Mouse (Mus musculus) limb, embryonic 10.5 days (tissue): Measurements from ENCODE around the gene Ssh1. TPM values are rescaled to one million over a fixed set of nuclear protein-coding genes. Genes with fewer than 3 reads are reported as not detected.

Experiments used
- DNase-seq: peaks from one replicate; pipeline ENCODE4 v3.0.0-alpha.2; 2017; ENCODE audit warnings: low spot score
- H3K27ac ChIP-seq: fragments of 300-500 bp; sonication (generic); 2 replicates; pipeline ENCODE4 v1.5.1; 2016; ENCODE audit warnings: mild to moderate bottlenecking
- H3K27me3 ChIP-seq: fragments of 300-500 bp; sonication (generic); 2 replicates; pipeline ENCODE4 v1.6.1; 2016; ENCODE audit warnings: low read depth, mild to moderate bottlenecking; ENCODE audit not compliant: poor library complexity, severe bottlenecking
- H3K36me3 ChIP-seq: fragments of 300-500 bp; sonication (generic); 2 replicates; pipeline ENCODE4 v1.6.1; 2016; ENCODE audit warnings: mild to moderate bottlenecking, moderate library complexity
- H3K4me1 ChIP-seq: fragments of 300-500 bp; sonication (generic); 2 replicates; pipeline ENCODE4 v1.6.1; 2016
- H3K4me3 ChIP-seq: fragments of 300-500 bp; sonication (generic); 2 replicates; pipeline ENCODE4 v1.5.1; 2016; ENCODE audit warnings: mild to moderate bottlenecking, moderate library complexity
- H3K9me3 ChIP-seq: fragments of 300-500 bp; sonication (generic); replicated peaks from 2 replicates; pipeline ENCODE4 v1.6.1; 2016; ENCODE audit warnings: mild to moderate bottlenecking
- WGBS: fragments of 180-500 bp; shearing (Covaris S2); methylation state at CpG from one replicate; pipeline ENCODE4 v1.1.7; 2016; 5-methylcytosine and 5-hydroxymethylcytosine counted together
- polyA plus RNA-seq: library from polyadenylated mRNA; unstranded; fragments of >200 nt; fragmentation: Nextera tagmentation; extraction: Ambion mirVana; gene quantifications from 2 replicates; pipeline ENCODE4 v1.2.1, GENCODE M21; 2016

Gene Ssh1
- polyA plus RNA-seq, 1 experiment from 2014 or later = 16.4 TPM

DNA sequence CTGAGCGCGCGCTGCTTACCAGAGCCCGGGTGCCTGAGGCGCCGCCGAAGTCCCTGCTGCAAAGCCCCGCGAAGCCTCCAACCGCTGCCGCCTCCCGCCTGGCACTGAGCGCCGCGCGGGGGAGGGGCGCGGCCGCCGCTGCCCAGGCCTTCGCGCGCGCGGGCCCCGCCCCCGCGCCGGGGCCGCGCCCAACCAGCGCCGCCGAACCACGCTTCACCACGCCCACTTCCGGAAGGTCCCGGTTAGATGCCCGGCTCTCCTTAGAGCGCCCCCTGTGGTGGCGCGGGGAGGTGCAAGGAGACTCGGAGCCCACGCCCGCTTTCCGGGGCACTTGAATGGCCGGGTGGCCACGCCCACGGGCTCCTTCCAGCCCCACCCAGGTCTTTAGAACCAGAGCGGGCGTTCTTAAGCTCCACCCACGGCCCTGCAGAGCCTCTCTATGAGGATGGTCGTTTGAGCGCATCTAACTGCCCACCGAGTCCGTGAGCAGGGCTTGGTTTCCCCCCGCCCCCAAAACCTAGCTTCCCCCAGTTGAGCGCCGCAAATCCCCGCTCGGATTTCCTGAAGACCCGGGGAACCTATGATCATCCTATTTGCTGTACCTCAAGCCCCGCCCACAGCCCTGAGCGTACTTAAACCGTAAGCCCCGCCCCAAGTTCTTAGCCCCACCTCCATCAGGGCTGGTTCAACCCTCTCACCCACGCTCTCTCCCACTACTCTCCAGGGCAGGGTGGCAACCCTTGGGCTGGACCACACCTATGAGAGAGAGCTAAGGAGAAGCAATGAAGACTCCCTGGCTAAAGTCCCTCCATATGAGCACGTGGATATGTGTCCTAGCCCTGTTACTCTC lies 84.9 kb downstream of the Ssh1 start, which contains the start of gene Coro1c:
Coro1c (minus strand) TSS at position 167 of the 850 bp plus-strand sequence.
- Histone ChIP-seq H3K27ac (peak within 1 kb of the TSS; percentile 96), H3K4me1 (peaks cover 46% of the 10 kb centered on the region), H3K36me3 (no peaks in the 10 kb centered on the region), H3K4me3 (peak within 1 kb of the TSS; percentile 100), H3K9me3 (no peaks in the 10 kb centered on the region), H3K27me3 (no peaks in the 10 kb centered on the region)
- under 1% methylated on average over 68 of the region's 68 CpGs for WGBS
- DNase-seq = peak; percentile 100

DNA sequence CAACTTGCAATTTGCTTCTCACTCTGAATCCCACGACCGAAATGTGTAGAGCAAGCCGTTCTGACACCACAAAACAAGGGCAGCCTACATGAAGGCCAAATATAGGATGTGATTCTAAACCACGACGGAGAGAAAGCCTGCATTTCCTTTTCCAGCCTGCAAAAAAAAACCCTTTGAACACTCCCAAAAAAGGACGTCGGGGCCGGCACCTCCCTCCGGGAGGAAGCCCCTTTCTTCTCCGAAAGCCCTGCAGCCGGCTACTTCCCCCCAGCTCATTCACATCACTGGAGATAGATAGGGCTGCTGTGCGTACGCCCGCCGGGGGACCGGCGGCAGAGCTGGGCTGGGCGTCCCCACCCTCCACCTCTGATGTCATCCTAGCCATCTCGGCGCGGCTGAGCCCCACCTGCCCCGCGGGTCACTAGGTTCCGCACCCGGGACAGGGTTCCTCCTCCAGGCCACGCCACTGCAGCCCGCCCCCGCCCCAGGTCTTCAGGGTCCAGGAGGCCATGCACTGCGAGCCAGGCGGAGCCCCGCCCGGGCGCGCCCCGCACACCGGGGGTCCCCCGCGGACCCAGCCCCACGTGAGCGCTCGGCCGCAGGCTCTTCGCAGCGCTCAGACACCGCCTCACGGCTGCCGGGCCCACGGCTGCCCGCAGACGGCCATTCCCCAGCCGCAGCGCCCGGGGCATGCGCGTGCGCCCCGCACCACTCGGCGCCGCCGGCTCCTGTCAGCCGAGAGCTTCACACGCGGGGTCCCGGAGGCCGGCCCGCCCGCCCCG lies 85.7 kb downstream of the Ssh1 start:
- Histone ChIP-seq H3K4me1 (peaks cover 54% of the 10 kb centered on the region), H3K4me3 (peak overlapping the region; percentile 100), H3K27me3 (no peaks in the 10 kb centered on the region), H3K27ac (peak overlapping the region; percentile 96), H3K36me3 (no peaks in the 10 kb centered on the region), H3K9me3 (no peaks in the 10 kb centered on the region)
- under 1% methylated on average over 69 of the region's 69 CpGs for WGBS
- DNase-seq = peak; percentile 74

DNA sequence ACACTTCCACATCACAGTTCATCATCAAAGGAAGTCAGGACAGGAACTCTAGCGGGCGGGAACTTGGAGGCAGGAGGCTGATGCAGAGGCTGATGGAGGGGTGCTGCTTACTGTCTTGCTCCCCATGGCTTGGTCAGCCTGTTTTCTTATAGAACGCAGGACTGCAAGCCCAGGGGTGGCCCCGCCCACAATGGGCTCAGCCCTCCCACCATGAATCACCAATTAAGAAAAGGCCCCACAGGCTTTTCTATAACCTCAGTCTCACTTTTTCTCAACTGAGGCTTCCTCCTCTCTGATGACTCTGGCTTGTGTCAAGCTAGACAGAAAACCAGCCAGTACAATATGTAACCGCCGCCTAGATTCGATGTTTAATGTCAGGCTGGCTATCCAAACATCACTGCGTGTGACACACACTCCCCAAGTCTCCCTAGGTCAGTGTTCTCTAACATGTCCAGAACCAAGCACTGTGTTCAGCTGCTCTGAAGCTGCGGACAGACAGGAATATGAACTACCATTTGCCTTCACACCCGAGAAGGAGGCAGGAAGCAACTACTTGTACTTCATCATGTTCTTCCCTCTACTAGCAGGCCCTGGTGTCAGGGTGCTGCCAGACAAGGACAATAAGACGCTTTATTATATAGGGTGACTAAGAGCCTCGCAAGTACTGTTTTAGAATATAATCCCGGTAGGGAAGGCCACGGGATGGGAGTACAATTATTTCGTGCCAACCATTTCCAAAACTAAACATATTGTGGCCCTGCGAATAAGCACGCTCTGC lies 86.5 kb downstream of the Ssh1 start:
- 21% methylated on average over 17 of the region's 17 CpGs for WGBS
- DNase-seq = peak; percentile 64
- Histone ChIP-seq H3K27me3 (no peaks in the 10 kb centered on the region), H3K4me3 (peak overlapping the region; percentile 100), H3K27ac (peak overlapping the region; percentile 96), H3K4me1 (peaks cover 60% of the 10 kb centered on the region), H3K36me3 (no peaks in the 10 kb centered on the region), H3K9me3 (no peaks in the 10 kb centered on the region)

GRCm38 (mm10) chr5:113904987-113905386 lies 88.7 kb downstream of the Ssh1 start:
- no peak overlapping the region for H3K27ac ChIP-seq
- no peaks in the 10 kb centered on the region for H3K9me3 ChIP-seq
- DNase-seq = no peak
- 60% methylated on average over 4 of the region's 4 CpGs for WGBS
- peaks cover 67% of the 10 kb centered on the region for H3K4me1 ChIP-seq
- no peaks in the 10 kb centered on the region for H3K36me3 ChIP-seq
- no peak overlapping the region for H3K4me3 ChIP-seq
- no peaks in the 10 kb centered on the region for H3K27me3 ChIP-seq

DNA sequence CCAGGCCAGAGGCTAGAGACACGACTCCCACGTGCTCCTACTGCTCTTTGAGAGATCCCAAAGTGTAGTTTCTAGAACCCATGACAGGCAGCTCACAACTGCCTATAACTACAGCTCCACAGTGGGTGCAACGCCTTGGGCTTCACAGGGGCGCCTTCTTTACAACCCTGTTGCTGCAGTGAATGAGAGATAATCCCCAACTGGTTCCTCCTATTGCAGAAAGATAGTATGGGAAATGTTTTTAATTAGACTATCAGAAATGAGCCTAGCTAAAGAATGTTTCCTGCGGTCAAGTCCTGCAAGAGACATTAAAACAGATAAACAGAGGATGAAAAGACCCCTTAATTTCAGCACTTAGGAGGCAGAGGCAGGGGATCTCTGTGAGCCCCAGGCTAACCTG lies 90.7 kb downstream of the Ssh1 start:
- Histone ChIP-seq H3K27me3 (no peaks in the 10 kb centered on the region), H3K36me3 (no peaks in the 10 kb centered on the region), H3K4me3 (no peak overlapping the region), H3K9me3 (no peaks in the 10 kb centered on the region), H3K27ac (no peak overlapping the region), H3K4me1 (peaks cover 54% of the 10 kb centered on the region)
- 79% methylated on average over 5 of the region's 5 CpGs for WGBS
- no peak for DNase-seq

DNA sequence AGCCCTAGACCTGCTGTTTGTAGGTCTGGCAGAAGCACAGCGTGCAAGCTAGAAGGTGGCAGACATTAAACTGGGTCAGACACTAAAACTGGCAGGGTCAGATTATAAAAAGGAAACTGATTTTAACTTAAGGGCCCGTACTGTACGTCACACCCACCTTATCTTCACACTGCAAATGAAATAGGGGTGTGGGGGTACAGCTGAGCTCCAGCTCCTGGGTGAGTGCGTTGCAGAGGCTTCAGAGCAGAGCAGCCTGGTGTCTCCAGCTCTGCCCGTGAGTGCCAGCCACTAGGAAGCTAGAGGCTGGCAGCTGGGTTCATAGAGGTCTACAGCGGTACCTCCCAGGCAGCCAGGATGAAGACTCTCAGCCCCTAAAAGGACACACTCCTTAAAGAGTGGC lies 91.7 kb downstream of the Ssh1 start:
- Histone ChIP-seq H3K4me3 (no peak overlapping the region), H3K9me3 (no peaks in the 10 kb centered on the region), H3K36me3 (no peaks in the 10 kb centered on the region), H3K27me3 (no peaks in the 10 kb centered on the region), H3K4me1 (peaks cover 46% of the 10 kb centered on the region), H3K27ac (no peak overlapping the region)
- WGBS = 85% methylated on average over 6 of the region's 6 CpGs
- no peak for DNase-seq

- no peaks in the 10 kb centered on the region for H3K36me3 ChIP-seq
- no peak for DNase-seq
- H3K27ac ChIP-seq = no peak overlapping the region
- no peaks in the 10 kb centered on the region for H3K9me3 ChIP-seq
- WGBS = 62% methylated on average over 8 of the region's 8 CpGs
- H3K4me3 ChIP-seq = no peak overlapping the region
- H3K27me3 ChIP-seq = no peaks in the 10 kb centered on the region
- H3K4me1 ChIP-seq = peaks cover 40% of the 10 kb centered on the region
Measured at GRCm38 (mm10) chr5:113901074-113901571, 92.6 kb downstream of the Ssh1 start.

- no peaks in the 10 kb centered on the region for H3K9me3 ChIP-seq
- H3K4me1 ChIP-seq = peaks cover 33% of the 10 kb centered on the region
- no peak overlapping the region for H3K4me3 ChIP-seq
- H3K27ac ChIP-seq = no peak overlapping the region
- H3K27me3 ChIP-seq = no peaks in the 10 kb centered on the region
- WGBS = 95% methylated on average over 12 of the region's 12 CpGs
- no peaks in the 10 kb centered on the region for H3K36me3 ChIP-seq
- no peak for DNase-seq
Measured at GRCm38 (mm10) chr5:113899543-113899942, 94.2 kb downstream of the Ssh1 start.

GRCm38 (mm10) chr5:113892005-113892404 lies 101.7 kb downstream of the Ssh1 start:
- Histone ChIP-seq H3K4me1 (peaks cover 34% of the 10 kb centered on the region), H3K27me3 (no peaks in the 10 kb centered on the region), H3K36me3 (0 out of 2 replicates have a peak, but pooled peaks cover 3% of the 10 kb centered on the region), H3K9me3 (no peaks in the 10 kb centered on the region), H3K4me3 (no peak overlapping the region), H3K27ac (no peak overlapping the region)
- no peak for DNase-seq
- WGBS = 92% methylated on average over 7 of the region's 7 CpGs

DNA sequence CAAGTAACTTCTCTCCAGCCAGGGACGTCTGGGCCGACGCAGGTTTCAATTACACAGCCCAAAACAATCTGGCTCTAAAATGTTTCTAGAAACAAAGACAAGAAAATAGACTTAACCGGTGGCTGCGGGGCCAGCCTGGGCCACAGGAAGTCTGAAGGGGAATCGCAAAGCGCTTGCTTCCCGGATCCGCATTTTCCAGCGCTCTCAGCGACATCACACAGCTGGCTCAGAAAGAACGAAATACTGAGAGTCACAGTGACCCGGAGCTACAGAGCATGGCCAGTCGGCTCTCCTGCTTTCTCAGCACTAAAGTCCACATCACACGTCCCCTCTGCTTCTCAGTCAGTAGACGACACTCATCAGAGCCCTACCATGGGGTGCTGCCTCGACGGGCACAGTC lies 102.8 kb downstream of the Ssh1 start:
- 90% methylated on average over 18 of the region's 18 CpGs for WGBS
- Histone ChIP-seq H3K4me1 (peaks cover 28% of the 10 kb centered on the region), H3K27ac (peak overlapping the region; percentile 50; the same call in 1 of the 2 replicates), H3K36me3 (0 out of 2 replicates have a peak, but pooled peaks cover 3% of the 10 kb centered on the region), H3K9me3 (no peaks in the 10 kb centered on the region), H3K4me3 (no peak overlapping the region), H3K27me3 (no peaks in the 10 kb centered on the region)
- DNase-seq = no peak

DNA sequence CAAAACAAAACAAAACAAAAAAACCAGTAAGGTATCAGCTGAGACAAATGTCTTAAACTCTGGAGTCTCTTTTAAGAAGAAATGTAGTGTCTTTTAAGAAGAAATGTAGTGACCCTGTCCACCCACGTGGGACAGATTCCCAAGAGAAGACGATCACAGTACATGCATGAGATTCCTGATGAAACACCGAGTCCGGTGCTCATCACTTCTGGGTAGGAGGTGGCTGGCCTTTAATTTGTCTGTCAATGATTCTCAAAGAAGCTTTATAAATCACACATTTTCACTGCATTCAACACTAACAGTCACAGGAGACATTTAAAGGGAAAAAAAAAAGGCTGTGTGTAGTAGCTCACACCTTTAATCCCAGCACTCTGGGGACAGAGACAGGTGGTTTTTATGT lies 103.8 kb downstream of the Ssh1 start:
- H3K27ac ChIP-seq = no peak overlapping the region
- 74% methylated on average over 4 of the region's 4 CpGs for WGBS

DNA sequence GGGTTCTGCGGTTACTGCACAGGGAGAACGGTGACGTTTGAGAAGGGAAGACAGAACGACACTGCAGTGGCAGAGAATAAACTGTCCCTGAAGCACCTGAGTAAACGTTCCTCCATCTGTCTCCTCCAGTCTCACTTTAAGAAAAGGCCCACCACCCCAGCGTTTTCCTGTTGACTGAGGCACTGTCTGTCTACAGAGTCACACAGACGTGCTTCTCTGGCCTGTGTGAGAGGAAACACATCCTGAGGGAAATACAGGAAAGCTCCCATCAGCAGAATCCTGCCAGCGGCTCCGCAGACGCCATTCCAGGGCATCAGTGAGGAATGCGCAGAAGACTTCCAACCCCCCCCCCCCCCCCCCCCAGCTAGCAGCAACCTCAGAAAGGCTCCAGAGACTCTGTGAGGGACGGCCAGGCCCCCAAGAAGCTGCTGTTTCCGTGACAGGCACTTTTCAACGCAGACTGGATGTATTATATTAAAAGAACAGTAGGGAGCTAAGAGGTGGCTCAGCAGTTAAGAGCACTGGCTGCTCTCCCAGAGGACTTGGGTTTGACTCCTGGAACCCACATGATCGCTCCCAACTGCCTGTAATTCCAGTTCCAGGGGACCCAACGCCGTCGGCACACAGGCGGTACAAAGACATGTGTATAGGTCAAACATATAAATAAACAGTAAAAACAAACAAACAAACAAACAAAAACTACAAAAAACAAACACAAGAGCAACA lies 104.3 kb downstream of the Ssh1 start:
- Histone ChIP-seq H3K4me1 (peaks cover 28% of the 10 kb centered on the region), H3K27me3 (no peaks in the 10 kb centered on the region), H3K4me3 (no peak overlapping the region), H3K9me3 (no peaks in the 10 kb centered on the region), H3K36me3 (0 out of 2 replicates have a peak, but pooled peaks cover 3% of the 10 kb centered on the region), H3K27ac (peak overlapping the region; percentile 57)
- peak; percentile 33 for DNase-seq
- 30% methylated on average over 19 of the region's 19 CpGs for WGBS

More for the DNA sequence above, 103.8 kb downstream of the Ssh1 start:
- H3K4me3 ChIP-seq = no peak overlapping the region
- no peak for DNase-seq
- 0 out of 2 replicates have a peak, but pooled peaks cover 3% of the 10 kb centered on the region for H3K36me3 ChIP-seq
- H3K9me3 ChIP-seq = no peaks in the 10 kb centered on the region
- peaks cover 28% of the 10 kb centered on the region for H3K4me1 ChIP-seq
- no peaks in the 10 kb centered on the region for H3K27me3 ChIP-seq
